Mouse (Mus musculus) stomach, postnatal 0 days (tissue): ENCODE data around the gene Gm9195.

ENCODE experiments used
- CTCF ChIP-seq: IDR thresholded peaks from 2 replicates; pipeline ENCODE4 v1.5.1; 2016; ENCODE audit warnings: antibody characterized with exemption, low read depth, mild to moderate bottlenecking, moderate library complexity
- EP300 ChIP-seq: optimal IDR thresholded peaks from 2 replicates; pipeline ENCODE3; 2016; ENCODE audit warnings: antibody characterized with exemption

GRCm38 (mm10) chr14:72519561-72519960, 27.9 kb upstream of the Gm9195 start:
- no peak for TF ChIP-seq CTCF
- TF ChIP-seq EP300 = no peak
